Mouse (Mus musculus): Measurements from ENCODE around the gene Sobp. TPM values are rescaled to one million over a fixed set of nuclear protein-coding genes. Genes with fewer than 3 reads are reported as not detected.

Sobp gene
- polyA plus RNA-seq, 1 experiment = 0.30 TPM

GRCm38 (mm10) chr10:42972504-42973172 lies 201.7 kb downstream of the Sobp start:
- WGBS = 28% methylated on average over 18 of the region's 18 CpGs
- DNase-seq = peak; percentile 67
- Histone ChIP-seq H3K36me3 (ENCODE audit: control insufficient read depth, insufficient read depth, low read length) (no peaks in the 10 kb centered on the region), H3K4me3 (ENCODE audit: insufficient read depth, low read depth, low read length) (no peak overlapping the region), H3K27ac (ENCODE audit: insufficient read depth, low read depth, low read length) (no peak overlapping the region), H3K27me3 (replicated peaks; ENCODE audit: control insufficient read depth, insufficient read depth, low read length) (no peaks in the 10 kb centered on the region), H3K4me1 (ENCODE audit: control insufficient read depth, insufficient read depth, low read length) (peaks cover 4% of the 10 kb centered on the region; the same call in 1 of the 2 replicates)
- TF ChIP-seq POLR2A (IDR thresholded peaks at IDR 0.05; ENCODE audit: low read depth, low read length) (no peak), CTCF (conservative IDR thresholded peaks at IDR 0.05; ENCODE audit: insufficient read depth, insufficient read length, low read depth, low read length) (peak; percentile 62)

- no peak for DNase-seq
- Histone ChIP-seq H3K27me3 (replicated peaks; ENCODE audit: control insufficient read depth, insufficient read depth, low read length) (no peaks in the 10 kb centered on the region), H3K36me3 (ENCODE audit: control insufficient read depth, insufficient read depth, low read length) (no peaks in the 10 kb centered on the region), H3K27ac (ENCODE audit: insufficient read depth, low read depth, low read length) (no peak overlapping the region), H3K4me3 (ENCODE audit: insufficient read depth, low read depth, low read length) (no peak overlapping the region), H3K4me1 (ENCODE audit: control insufficient read depth, insufficient read depth, low read length) (peaks cover 4% of the 10 kb centered on the region; the same call in 1 of the 2 replicates)
- 67% methylated on average over 2 of the region's 2 CpGs for WGBS
- no peak for TF ChIP-seq POLR2A (IDR thresholded peaks at IDR 0.05; ENCODE audit: low read depth, low read length)
- TF ChIP-seq CTCF (conservative IDR thresholded peaks at IDR 0.05; ENCODE audit: insufficient read depth, insufficient read length, low read depth, low read length) = no peak
These were observed 206.0 kb downstream of the Sobp start for GRCm38 (mm10) chr10:42968332-42968731.

- Histone ChIP-seq H3K4me3 (ENCODE audit: insufficient read depth, low read depth, low read length) (no peak overlapping the region), H3K4me1 (ENCODE audit: control insufficient read depth, insufficient read depth, low read length) (peaks cover 2% of the 10 kb centered on the region; the same call in 1 of the 2 replicates), H3K27ac (ENCODE audit: insufficient read depth, low read depth, low read length) (no peak overlapping the region), H3K36me3 (ENCODE audit: control insufficient read depth, insufficient read depth, low read length) (no peaks in the 10 kb centered on the region), H3K27me3 (replicated peaks; ENCODE audit: control insufficient read depth, insufficient read depth, low read length) (no peaks in the 10 kb centered on the region)
- TF ChIP-seq POLR2A (IDR thresholded peaks at IDR 0.05; ENCODE audit: low read depth, low read length) (no peak), CTCF (conservative IDR thresholded peaks at IDR 0.05; ENCODE audit: insufficient read depth, insufficient read length, low read depth, low read length) (no peak)
- 93% methylated on average over 2 of the region's 2 CpGs for WGBS
- DNase-seq = no peak
These were observed 211.3 kb downstream of the Sobp start for GRCm38 (mm10) chr10:42963061-42963460.

GRCm38 (mm10) chr10:42962655-42963054 lies 211.7 kb downstream of the Sobp start:
- H3K4me3 ChIP-seq (ENCODE audit: insufficient read depth, low read depth, low read length) = no peak overlapping the region
- no peaks in the 10 kb centered on the region for H3K27me3 ChIP-seq (replicated peaks; ENCODE audit: control insufficient read depth, insufficient read depth, low read length)
- H3K4me1 ChIP-seq (ENCODE audit: control insufficient read depth, insufficient read depth, low read length) = peaks cover 2% of the 10 kb centered on the region; the same call in 1 of the 2 replicates
- DNase-seq = peak; percentile 24
- peak overlapping the region; percentile 64; the same call in 1 of the 2 replicates for H3K27ac ChIP-seq (ENCODE audit: insufficient read depth, low read depth, low read length)
- 83% methylated on average over 13 of the region's 13 CpGs for WGBS
- TF ChIP-seq POLR2A (IDR thresholded peaks at IDR 0.05; ENCODE audit: low read depth, low read length) (no peak), CTCF (conservative IDR thresholded peaks at IDR 0.05; ENCODE audit: insufficient read depth, insufficient read length, low read depth, low read length) (no peak)
- no peaks in the 10 kb centered on the region for H3K36me3 ChIP-seq (ENCODE audit: control insufficient read depth, insufficient read depth, low read length)

GRCm38 (mm10) chr10:42962181-42962601 lies 212.1 kb downstream of the Sobp start:
- H3K4me3 ChIP-seq (ENCODE audit: insufficient read depth, low read depth, low read length) = no peak overlapping the region
- 77% methylated on average over 6 of the region's 6 CpGs for WGBS
- DNase-seq = peak; percentile 20

GRCm38 (mm10) chr10:42961771-42962170 lies 212.6 kb downstream of the Sobp start:
- Histone ChIP-seq H3K36me3 (ENCODE audit: control insufficient read depth, insufficient read depth, low read length) (no peaks in the 10 kb centered on the region), H3K4me1 (ENCODE audit: control insufficient read depth, insufficient read depth, low read length) (peaks cover 2% of the 10 kb centered on the region; the same call in 1 of the 2 replicates), H3K27me3 (replicated peaks; ENCODE audit: control insufficient read depth, insufficient read depth, low read length) (no peaks in the 10 kb centered on the region), H3K27ac (ENCODE audit: insufficient read depth, low read depth, low read length) (no peak overlapping the region), H3K4me3 (ENCODE audit: insufficient read depth, low read depth, low read length) (no peak overlapping the region)
- TF ChIP-seq POLR2A (IDR thresholded peaks at IDR 0.05; ENCODE audit: low read depth, low read length) (no peak), CTCF (conservative IDR thresholded peaks at IDR 0.05; ENCODE audit: insufficient read depth, insufficient read length, low read depth, low read length) (no peak)
- 62% methylated on average over 6 of the region's 6 CpGs for WGBS
- no peak for DNase-seq

More at GRCm38 (mm10) chr10:42962181-42962601, 212.1 kb downstream of the Sobp start:
- peak overlapping the region; percentile 64; the same call in 1 of the 2 replicates for H3K27ac ChIP-seq (ENCODE audit: insufficient read depth, low read depth, low read length)
- H3K36me3 ChIP-seq (ENCODE audit: control insufficient read depth, insufficient read depth, low read length) = no peaks in the 10 kb centered on the region
- TF ChIP-seq CTCF (conservative IDR thresholded peaks at IDR 0.05; ENCODE audit: insufficient read depth, insufficient read length, low read depth, low read length) = no peak
- no peak for TF ChIP-seq POLR2A (IDR thresholded peaks at IDR 0.05; ENCODE audit: low read depth, low read length)
- H3K27me3 ChIP-seq (replicated peaks; ENCODE audit: control insufficient read depth, insufficient read depth, low read length) = no peaks in the 10 kb centered on the region
- peaks cover 2% of the 10 kb centered on the region; the same call in 1 of the 2 replicates for H3K4me1 ChIP-seq (ENCODE audit: control insufficient read depth, insufficient read depth, low read length)

- H3K4me1 ChIP-seq (ENCODE audit: control insufficient read depth, insufficient read depth, low read length) = peaks cover 2% of the 10 kb centered on the region; the same call in 1 of the 2 replicates
- 49% methylated on average over 4 of the region's 4 CpGs for WGBS
- no peaks in the 10 kb centered on the region for H3K27me3 ChIP-seq (replicated peaks; ENCODE audit: control insufficient read depth, insufficient read depth, low read length)
- no peak overlapping the region for H3K27ac ChIP-seq (ENCODE audit: insufficient read depth, low read depth, low read length)
- no peak overlapping the region for H3K4me3 ChIP-seq (ENCODE audit: insufficient read depth, low read depth, low read length)
- no peak for DNase-seq
- no peaks in the 10 kb centered on the region for H3K36me3 ChIP-seq (ENCODE audit: control insufficient read depth, insufficient read depth, low read length)
- no peak for TF ChIP-seq POLR2A (IDR thresholded peaks at IDR 0.05; ENCODE audit: low read depth, low read length)
- no peak for TF ChIP-seq CTCF (conservative IDR thresholded peaks at IDR 0.05; ENCODE audit: insufficient read depth, insufficient read length, low read depth, low read length)
These were observed 215.6 kb downstream of the Sobp start for GRCm38 (mm10) chr10:42958686-42959085.

Data from kidney, adult 2 months (tissue).